Mouse (Mus musculus) ES-E14 (cell line): Measurements from ENCODE around the gene Exph5. TPM values are rescaled to one million over a fixed set of nuclear protein-coding genes. Genes with fewer than 3 reads are reported as not detected.

Experiments used
- DNase-seq: peaks from one replicate; pipeline ENCODE4 v3.0.0-alpha.2; 2013; ENCODE audit warnings: low read depth, low spot score
- H3K27ac ChIP-seq: 2 replicates; pipeline ENCODE4 v1.5.1; 2012; ENCODE audit warnings: low read depth, mild to moderate bottlenecking, low read length, moderate library complexity, mixed read lengths; ENCODE audit not compliant: poor library complexity, insufficient read depth, severe bottlenecking
- H3K36me3 ChIP-seq: 2 replicates; pipeline ENCODE4 v1.6.1; 2012; ENCODE audit warnings: mild to moderate bottlenecking, low read length, moderate library complexity, mixed read lengths; ENCODE audit not compliant: control insufficient read depth, poor library complexity, insufficient read depth, severe bottlenecking
- H3K4me1 ChIP-seq, 2 experiments: fragments of 150-350 bp in 1 of 2; sonication (generic) in 1 of 2; 2 replicates each; pipeline ENCODE4 v1.6.1; 2012; ENCODE audit warnings: low read length in 2 of 2, mild to moderate bottlenecking in 1 of 2, mixed read lengths in 1 of 2; ENCODE audit not compliant: control insufficient read depth in 2 of 2, insufficient read depth in 2 of 2, poor library complexity in 1 of 2
- H3K4me3 ChIP-seq, 2 experiments: fragments of 150-350 bp in 1 of 2; sonication (generic) in 1 of 2; 2 replicates each; pipeline ENCODE4 v1.5.1; 2012; ENCODE audit warnings: low read length in 2 of 2, low read depth in 1 of 2, mild to moderate bottlenecking in 1 of 2, mixed read lengths in 1 of 2; ENCODE audit not compliant: insufficient read depth in 1 of 2, poor library complexity in 1 of 2, severe bottlenecking in 1 of 2
- H3K9ac ChIP-seq: 2 replicates; pipeline ENCODE4 v1.6.1; 2012; ENCODE audit warnings: low read depth, mild to moderate bottlenecking, low read length, mixed read lengths; ENCODE audit not compliant: poor library complexity, insufficient read depth, severe bottlenecking
- H3K9me3 ChIP-seq: fragments of 150-350 bp; sonication (generic); 2 replicates; pipeline ENCODE4 v1.6.1; 2012; ENCODE audit warnings: low read depth, mild to moderate bottlenecking, low read length; ENCODE audit not compliant: control insufficient read depth, insufficient read depth
- CHD2 ChIP-seq: IDR thresholded peaks from 2 replicates; pipeline ENCODE4 v1.6.1; 2014; ENCODE audit warnings: mild to moderate bottlenecking, low read depth, low read length, inconsistent platforms
- HCFC1 ChIP-seq: IDR thresholded peaks from 2 replicates; pipeline ENCODE4 v1.6.1; 2012; ENCODE audit warnings: low read length, inconsistent platforms, borderline replicate concordance; ENCODE audit not compliant: insufficient read depth
- MAFK ChIP-seq: IDR thresholded peaks from 2 replicates; pipeline ENCODE4 v1.6.1; 2014; ENCODE audit warnings: mild to moderate bottlenecking, low read depth, low read length, inconsistent platforms; ENCODE audit not compliant: insufficient read depth
- ZC3H11A ChIP-seq: IDR thresholded peaks from 2 replicates; pipeline ENCODE4 v1.6.1; 2012; ENCODE audit warnings: low read depth, mild to moderate bottlenecking, inconsistent platforms, low read length, borderline replicate concordance
- ZNF384 ChIP-seq: IDR thresholded peaks from 2 replicates; pipeline ENCODE4 v1.6.1; 2012; ENCODE audit warnings: low read depth, low read length, inconsistent platforms
- in situ Hi-C, 2 experiments: fragments of 600-800 bp; cut with MboI; formaldehyde crosslinking; loops; one replicate each; pipeline ENCODE4 v1.15.1; 2025; ENCODE audit warnings: low sequenced_read_pairs in 2 of 2, inconsistent platforms in 1 of 2; ENCODE audit not compliant: unreplicated experiment in 2 of 2
- total RNA-seq: library from RNA; depleted of rRNA; stranded (reverse); fragments of 300-350 nt; gene quantifications from 2 replicates; pipeline ENCODE4 v1.2.3, GENCODE M21; 2012

Exph5 gene
- total RNA-seq, 1 experiment = 0.27 TPM

DNA sequence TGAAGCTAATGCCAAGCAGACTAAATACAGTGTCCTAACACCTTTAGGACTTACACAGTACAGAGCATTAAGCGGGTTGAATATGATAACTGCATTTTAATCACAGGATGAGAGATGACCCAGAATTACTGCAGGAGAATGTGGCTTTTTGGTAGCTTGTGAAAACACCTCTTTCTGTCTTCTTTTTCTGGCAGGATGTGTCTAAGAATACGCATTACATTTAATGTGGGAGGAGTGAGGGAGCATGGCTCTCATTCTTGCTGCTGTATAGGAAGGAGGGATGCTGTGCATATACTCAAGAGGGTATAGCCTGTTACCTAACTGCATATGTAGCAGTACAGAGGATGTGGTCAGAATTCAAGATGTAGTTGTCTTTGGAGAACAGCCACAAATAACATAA lies 26.7 kb downstream of the Exph5 start:
- H3K4me3 ChIP-seq = no peak overlapping the region
- no peaks in the 10 kb centered on the region for H3K36me3 ChIP-seq
- H3K27ac ChIP-seq = no peak overlapping the region
- no peak for DNase-seq
- in situ Hi-C loops = no loop called here
- no peak for TF ChIP-seq ZNF384
- TF ChIP-seq CHD2 = no peak
- TF ChIP-seq MAFK = no peak
- no peak for TF ChIP-seq HCFC1
- TF ChIP-seq ZC3H11A = no peak
- no peak overlapping the region for H3K9ac ChIP-seq
- H3K4me1 ChIP-seq = peaks cover 2% of the 10 kb centered on the region in 2 experiments; a peak in 1 of 4 replicates
- H3K9me3 ChIP-seq = no peaks in the 10 kb centered on the region

DNA sequence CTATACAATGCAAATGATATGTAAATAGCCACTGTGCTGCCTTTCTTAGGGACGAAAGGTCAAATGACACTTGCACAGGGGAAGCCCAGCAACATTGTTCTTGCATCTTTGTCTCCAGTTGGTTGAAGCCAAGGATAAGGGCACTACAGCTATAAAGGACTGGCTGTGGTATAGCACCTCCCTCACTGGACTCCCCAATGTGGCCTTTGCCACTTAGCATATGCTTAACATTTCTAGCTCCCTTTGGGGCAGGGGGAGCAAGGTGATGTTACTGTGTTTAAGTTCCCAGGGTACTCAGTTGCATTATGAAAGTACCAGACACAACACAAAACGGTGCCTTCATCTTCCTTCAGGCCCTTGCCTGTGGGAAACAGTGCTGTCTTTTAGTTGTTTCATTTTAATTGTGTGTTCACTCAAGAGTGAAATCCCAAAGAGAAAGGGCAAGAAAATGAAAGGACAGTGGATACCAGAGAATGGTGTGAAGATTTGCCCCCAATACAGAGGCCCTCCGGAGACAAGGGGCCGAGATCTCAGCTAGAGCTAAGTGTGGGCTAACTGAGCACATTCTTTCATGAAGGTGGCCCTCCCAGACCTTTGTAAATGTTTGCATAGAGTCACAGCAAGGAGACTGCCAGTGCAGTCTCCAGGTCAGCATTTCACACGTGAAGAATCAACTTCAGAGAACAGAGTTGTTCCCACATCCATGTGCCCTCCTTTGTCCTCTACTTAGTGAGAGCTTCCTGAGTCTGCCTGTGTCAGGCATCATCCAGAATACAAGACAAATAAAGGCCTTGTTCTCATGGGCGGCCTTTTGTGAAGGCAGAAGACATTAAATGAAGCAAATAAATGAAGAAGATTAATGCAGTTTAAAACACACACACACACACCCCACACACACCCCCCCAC lies 28.1 kb downstream of the Exph5 start:
- H3K9ac ChIP-seq = no peak overlapping the region
- H3K4me1 ChIP-seq = peaks cover 2% of the 10 kb centered on the region in 2 experiments; a peak in 1 of 4 replicates
- in situ Hi-C loops = no loop called here
- H3K4me3 ChIP-seq = no peak overlapping the region
- no peaks in the 10 kb centered on the region for H3K9me3 ChIP-seq
- H3K27ac ChIP-seq = no peak overlapping the region
- no peaks in the 10 kb centered on the region for H3K36me3 ChIP-seq
- DNase-seq = no peak
- TF ChIP-seq MAFK (no peak), CHD2 (no peak), ZNF384 (no peak), ZC3H11A (no peak), HCFC1 (no peak)

- Histone ChIP-seq H3K36me3 (no peaks in the 10 kb centered on the region), H3K9me3 (no peaks in the 10 kb centered on the region)
Measured at GRCm38 (mm10) chr9:53330247-53330646, 28.8 kb downstream of the Exph5 start.

GRCm38 (mm10) chr9:53333436-53333835 lies 32.0 kb downstream of the Exph5 start:
- in situ Hi-C loops = no loop called here

More at GRCm38 (mm10) chr9:53330247-53330646, 28.8 kb downstream of the Exph5 start:
- no peak overlapping the region for H3K27ac ChIP-seq
- in situ Hi-C loops = no loop called here
- no peak for TF ChIP-seq MAFK
- no peak for TF ChIP-seq CHD2
- TF ChIP-seq ZNF384 = no peak
- TF ChIP-seq ZC3H11A = no peak
- no peak for TF ChIP-seq HCFC1
- no peak overlapping the region for H3K4me3 ChIP-seq
- DNase-seq = no peak
- H3K9ac ChIP-seq = no peak overlapping the region
- H3K4me1 ChIP-seq = peaks cover 2% of the 10 kb centered on the region in 2 experiments; a peak in 1 of 4 replicates

More at GRCm38 (mm10) chr9:53333436-53333835, 32.0 kb downstream of the Exph5 start:
- no peak overlapping the region for H3K27ac ChIP-seq
- DNase-seq = no peak
- no peaks in the 10 kb centered on the region for H3K36me3 ChIP-seq
- TF ChIP-seq ZC3H11A (no peak), CHD2 (no peak), ZNF384 (no peak), MAFK (no peak), HCFC1 (no peak)
- no peaks in the 10 kb centered on the region for H3K9me3 ChIP-seq
- H3K9ac ChIP-seq = no peak overlapping the region
- H3K4me3 ChIP-seq = no peak overlapping the region
- H3K4me1 ChIP-seq = no peaks in the 10 kb centered on the region
